Mouse (Mus musculus) limb, embryonic 13.5 days (tissue): Measurements from ENCODE around the gene Slc1a3. TPM values are rescaled to one million over a fixed set of nuclear protein-coding genes. Genes with fewer than 3 reads are reported as not detected.
"Not testable (repeated sequence)": the region's sequence is repeated elsewhere in the genome, so short reads cannot be mapped to it uniquely, and the experiment has no call there.

Experiments
- ATAC-seq: fragments of 200-750 bp; cut with Nextera tagmentation; 2 replicates; pipeline ENCODE4 v1.8.0; 2017; ENCODE audit warnings: low read depth, moderate number of reproducible peaks, moderate TSS enrichment; ENCODE audit not compliant: low FRiP score
- H3K27ac ChIP-seq: fragments of 300-500 bp; sonication (generic); 2 replicates; pipeline ENCODE4 v1.5.1; 2015; ENCODE audit warnings: inconsistent platforms, mild to moderate bottlenecking, moderate library complexity
- H3K27me3 ChIP-seq: fragments of 300-500 bp; sonication (generic); 2 replicates; pipeline ENCODE4 v1.6.1; 2015; ENCODE audit warnings: mild to moderate bottlenecking, inconsistent platforms
- H3K36me3 ChIP-seq: fragments of 300-500 bp; sonication (generic); 2 replicates; pipeline ENCODE4 v1.6.1; 2015; ENCODE audit warnings: inconsistent platforms, mild to moderate bottlenecking, moderate library complexity
- H3K4me1 ChIP-seq: fragments of 300-500 bp; sonication (generic); 2 replicates; pipeline ENCODE4 v1.6.1; 2015; ENCODE audit warnings: inconsistent platforms
- H3K4me2 ChIP-seq: fragments of 300-500 bp; sonication (generic); replicated peaks from 2 replicates; pipeline ENCODE4 v1.6.1; 2015; ENCODE audit warnings: inconsistent platforms, mild to moderate bottlenecking, moderate library complexity
- H3K4me3 ChIP-seq: fragments of 300-500 bp; sonication (generic); 2 replicates; pipeline ENCODE4 v1.5.1; 2015; ENCODE audit warnings: moderate library complexity, mild to moderate bottlenecking, inconsistent platforms
- H3K9ac ChIP-seq: fragments of 300-500 bp; sonication (generic); 2 replicates; pipeline ENCODE4 v1.6.1; 2015; ENCODE audit warnings: mild to moderate bottlenecking, inconsistent platforms
- H3K9me3 ChIP-seq: fragments of 300-500 bp; sonication (generic); 2 replicates; pipeline ENCODE4 v1.6.1; 2016; ENCODE audit warnings: inconsistent platforms
- WGBS: fragments of 180-500 bp; shearing (Covaris S2); methylation state at CpG from one replicate; pipeline ENCODE4 v1.1.7; 2015; 5-methylcytosine and 5-hydroxymethylcytosine counted together
- polyA plus RNA-seq: library from polyadenylated mRNA; unstranded; fragments of >200 nt; fragmentation: Nextera tagmentation; extraction: Ambion mirVana; gene quantifications from 2 replicates; pipeline ENCODE4 v1.2.1, GENCODE M21; 2015

Slc1a3 gene
- polyA plus RNA-seq, 1 experiment from 2014 or later = 39.2 TPM

DNA sequence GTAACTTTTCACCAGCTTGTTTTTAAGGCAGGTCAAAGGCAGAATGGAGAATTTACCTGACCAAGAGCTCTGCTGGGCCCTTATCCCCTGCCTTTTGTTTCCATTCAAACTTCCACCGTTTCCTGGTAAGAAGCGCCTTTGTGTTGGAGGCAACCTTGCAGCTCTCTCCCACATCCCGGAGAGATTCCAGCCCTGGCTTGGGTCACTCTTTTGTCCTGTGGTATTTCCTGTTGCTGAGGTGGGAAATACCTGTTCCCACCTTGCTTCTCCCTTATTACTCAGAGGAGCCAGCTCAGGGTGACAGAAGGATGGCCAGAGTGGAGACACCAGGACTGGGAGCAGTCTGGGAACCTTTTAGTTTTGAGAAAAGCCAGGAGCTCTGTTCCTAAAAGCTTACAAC is 12.6 kb downstream of the Slc1a3 start:
- Histone ChIP-seq H3K4me3 (no peak overlapping the region), H3K9me3 (no peaks in the 10 kb centered on the region), H3K27me3 (no peaks in the 10 kb centered on the region), H3K4me1 (no peaks in the 10 kb centered on the region), H3K36me3 (peaks cover 11% of the 10 kb centered on the region; the same call in 1 of the 2 replicates), H3K4me2 (no peak overlapping the region), H3K9ac (no peak overlapping the region), H3K27ac (no peak overlapping the region)
- no peak for ATAC-seq
- WGBS = 64% methylated on average over 3 of the region's 3 CpGs

DNA sequence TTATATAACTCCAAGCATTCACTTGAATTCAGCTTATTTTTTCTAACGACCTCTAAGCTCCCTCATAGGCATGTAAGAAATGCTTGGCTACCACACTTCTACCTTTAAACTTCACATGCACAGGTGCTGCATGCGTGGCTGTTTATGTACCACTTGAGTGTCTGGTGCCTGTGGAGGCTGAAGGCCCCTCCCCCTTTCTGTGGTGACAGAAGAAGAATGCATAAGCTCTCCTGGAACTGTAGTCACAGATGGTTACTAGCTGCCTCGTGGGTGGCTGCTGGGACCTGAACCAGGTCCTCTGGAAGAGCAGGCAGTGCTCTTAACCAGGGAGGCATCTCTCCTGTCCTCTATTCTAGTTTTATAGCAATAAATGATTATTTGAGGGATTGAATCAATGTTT is 13.1 kb downstream of the Slc1a3 start:
- Histone ChIP-seq H3K4me2 (no peak overlapping the region), H3K4me3 (no peak overlapping the region), H3K4me1 (no peaks in the 10 kb centered on the region), H3K27me3 (no peaks in the 10 kb centered on the region), H3K36me3 (peaks cover 11% of the 10 kb centered on the region; the same call in 1 of the 2 replicates), H3K27ac (no peak overlapping the region), H3K9ac (no peak overlapping the region), H3K9me3 (no peaks in the 10 kb centered on the region)
- no peak for ATAC-seq
- 53% methylated on average over 3 of the region's 3 CpGs for WGBS

DNA sequence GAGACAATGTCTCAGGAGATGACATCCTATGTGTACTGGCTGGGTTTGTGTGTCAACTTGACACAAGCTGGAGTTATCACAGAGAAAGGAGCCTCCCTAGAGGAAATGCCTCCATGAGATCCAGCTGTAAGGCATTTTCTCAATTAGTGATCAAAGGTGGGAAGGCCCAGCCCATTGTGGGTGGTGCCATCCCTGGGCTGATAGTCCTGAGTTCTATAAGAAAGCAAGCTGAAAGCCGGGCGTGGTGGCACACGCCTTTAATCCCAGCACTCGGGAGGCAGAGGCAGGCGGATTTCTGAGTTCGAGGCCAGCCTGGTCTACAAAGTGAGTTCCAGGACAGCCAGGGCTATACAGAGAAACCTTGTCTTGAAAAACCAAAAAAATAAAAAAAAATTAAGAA is 20.4 kb downstream of the Slc1a3 start:
- 79% methylated on average over 6 of the region's 6 CpGs for WGBS
- H3K4me1 ChIP-seq, H3K4me2 ChIP-seq, ATAC-seq, H3K9ac ChIP-seq, H3K9me3 ChIP-seq, H3K27me3 ChIP-seq, H3K27ac ChIP-seq, H3K4me3 ChIP-seq: not testable (repeated sequence)
- H3K36me3 ChIP-seq = peaks cover 17% of the 10 kb centered on the region

DNA sequence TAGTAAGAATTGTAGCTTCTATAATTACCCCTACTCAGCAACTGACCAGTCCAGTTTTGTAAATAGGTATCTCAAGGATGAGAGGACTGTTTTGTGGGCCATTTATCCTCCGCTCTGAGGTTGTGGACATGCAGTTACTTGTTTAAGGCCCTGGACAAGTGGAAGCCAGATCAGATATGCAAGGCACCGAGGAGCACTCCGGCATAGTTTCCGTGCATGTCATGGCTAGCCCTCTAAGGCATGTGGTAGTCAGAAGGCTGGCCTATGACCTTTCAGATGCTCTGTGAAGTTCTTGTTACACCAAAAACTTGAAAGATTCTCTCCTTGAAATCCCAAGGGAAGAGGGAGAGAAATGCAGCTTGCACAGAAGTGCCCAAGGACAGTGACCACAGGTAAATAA is 23.7 kb downstream of the Slc1a3 start:
- 85% methylated on average over 4 of the region's 4 CpGs for WGBS

DNA sequence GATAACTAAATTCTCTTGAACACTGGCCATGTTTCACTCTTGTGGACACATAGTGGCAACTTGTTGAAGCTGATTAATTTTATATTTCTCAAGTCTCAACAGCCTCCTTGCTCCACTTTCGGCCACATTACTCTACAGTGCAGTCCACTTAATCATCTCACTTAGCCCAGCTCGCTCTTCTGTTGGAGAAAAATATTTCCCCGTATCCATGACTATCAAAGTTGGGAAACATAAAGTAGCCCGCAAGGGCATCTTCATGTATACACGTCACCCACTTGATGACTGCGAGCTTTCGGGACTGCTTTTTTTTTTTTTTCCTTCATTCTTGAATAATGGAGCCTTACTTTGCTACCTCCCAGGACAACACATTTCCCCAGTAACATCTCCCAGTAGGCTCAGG is 25.1 kb downstream of the Slc1a3 start:
- Histone ChIP-seq H3K27ac (0 out of 2 replicates have a peak overlapping the region, but pooled peaks have one; percentile 52), H3K4me3 (no peak overlapping the region), H3K4me1 (peaks cover 15% of the 10 kb centered on the region), H3K9ac (no peak overlapping the region), H3K36me3 (peaks cover 18% of the 10 kb centered on the region), H3K4me2 (no peak overlapping the region), H3K9me3 (no peaks in the 10 kb centered on the region), H3K27me3 (no peaks in the 10 kb centered on the region)
- ATAC-seq = no peak
- 84% methylated on average over 7 of the region's 7 CpGs for WGBS

More for the DNA sequence above, 23.7 kb downstream of the Slc1a3 start:
- H3K4me3 ChIP-seq = no peak overlapping the region
- H3K27me3 ChIP-seq = no peaks in the 10 kb centered on the region
- H3K27ac ChIP-seq = no peak overlapping the region
- H3K4me2 ChIP-seq = no peak overlapping the region
- peaks cover 15% of the 10 kb centered on the region for H3K4me1 ChIP-seq
- no peak overlapping the region for H3K9ac ChIP-seq
- H3K9me3 ChIP-seq = no peaks in the 10 kb centered on the region
- peaks cover 12% of the 10 kb centered on the region for H3K36me3 ChIP-seq
- ATAC-seq = no peak

DNA sequence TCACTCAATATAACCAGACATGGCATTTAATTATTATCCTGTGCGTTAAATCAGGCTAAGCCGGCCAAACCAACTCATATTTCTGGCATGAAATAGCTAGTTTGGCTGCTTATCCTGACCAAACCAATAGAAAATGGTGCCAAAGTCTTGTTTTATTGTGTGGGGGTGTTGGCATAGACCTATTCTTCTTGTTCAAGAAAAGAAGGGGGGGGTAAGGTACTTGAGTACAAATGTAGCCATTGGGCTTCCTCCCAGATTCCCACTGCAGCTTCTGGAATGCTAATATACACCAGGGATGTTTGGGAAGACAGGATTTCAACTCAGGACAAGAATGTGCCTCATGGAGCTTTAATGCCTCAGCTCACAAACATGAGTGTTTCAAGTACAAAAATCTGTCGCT is 26.3 kb downstream of the Slc1a3 start:
- H3K4me3 ChIP-seq = no peak overlapping the region
- peaks cover 18% of the 10 kb centered on the region for H3K36me3 ChIP-seq
- 85% methylated on average over 3 of the region's 3 CpGs for WGBS
- H3K4me1 ChIP-seq = peaks cover 15% of the 10 kb centered on the region
- no peak overlapping the region for H3K4me2 ChIP-seq
- H3K27me3 ChIP-seq = no peaks in the 10 kb centered on the region
- no peaks in the 10 kb centered on the region for H3K9me3 ChIP-seq
- ATAC-seq = no peak
- H3K9ac ChIP-seq = no peak overlapping the region
- H3K27ac ChIP-seq = no peak overlapping the region

DNA sequence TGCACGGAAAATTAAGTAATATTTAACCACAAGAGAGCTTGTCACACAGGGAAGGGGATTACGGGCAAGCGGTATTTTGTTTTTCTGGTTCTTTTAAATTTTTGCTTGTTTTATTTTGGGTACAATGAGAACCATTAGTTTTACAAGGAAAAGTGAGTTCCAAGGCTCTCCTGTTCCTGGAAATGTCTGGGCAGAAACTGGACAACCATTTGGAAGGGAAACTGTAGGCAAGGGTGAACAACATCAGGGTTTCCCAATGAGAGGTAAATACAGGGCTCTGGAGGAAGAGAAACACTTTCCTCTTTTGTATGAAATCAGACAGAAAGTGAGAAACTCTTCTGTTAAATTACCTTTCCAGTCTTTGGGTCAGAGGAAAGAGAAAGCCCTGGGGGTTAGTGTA is 27.7 kb downstream of the Slc1a3 start:
- H3K4me2 ChIP-seq = no peak overlapping the region
- H3K4me1 ChIP-seq = peaks cover 15% of the 10 kb centered on the region
- no peak for ATAC-seq
- H3K27ac ChIP-seq = no peak overlapping the region
- 90% methylated on average over 3 of the region's 3 CpGs for WGBS
- peaks cover 18% of the 10 kb centered on the region for H3K36me3 ChIP-seq
- no peak overlapping the region for H3K9ac ChIP-seq
- H3K27me3 ChIP-seq = no peaks in the 10 kb centered on the region
- no peak overlapping the region for H3K4me3 ChIP-seq
- no peaks in the 10 kb centered on the region for H3K9me3 ChIP-seq

DNA sequence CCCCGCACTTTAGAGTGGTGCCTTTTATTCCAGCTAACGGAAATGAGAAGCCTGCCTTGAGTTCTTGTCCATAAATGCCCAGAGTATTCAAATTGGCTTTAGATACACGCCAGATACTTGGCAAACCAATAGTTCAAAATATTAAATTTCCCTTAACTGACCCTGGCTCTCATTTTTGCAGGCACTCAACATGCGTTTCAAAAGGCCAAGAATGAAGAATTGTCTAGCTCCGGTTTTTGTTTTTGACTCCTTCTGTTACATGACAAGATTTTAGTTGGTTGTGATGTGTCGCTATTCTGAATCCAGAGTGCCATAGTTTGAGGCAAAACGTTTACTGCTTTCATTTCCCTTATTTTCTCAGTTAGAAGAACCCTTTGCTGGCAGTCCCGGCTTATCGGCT is 28.1 kb downstream of the Slc1a3 start:
- Histone ChIP-seq H3K27ac (no peak overlapping the region), H3K9ac (no peak overlapping the region)
- 90% methylated on average over 9 of the region's 9 CpGs for WGBS

DNA sequence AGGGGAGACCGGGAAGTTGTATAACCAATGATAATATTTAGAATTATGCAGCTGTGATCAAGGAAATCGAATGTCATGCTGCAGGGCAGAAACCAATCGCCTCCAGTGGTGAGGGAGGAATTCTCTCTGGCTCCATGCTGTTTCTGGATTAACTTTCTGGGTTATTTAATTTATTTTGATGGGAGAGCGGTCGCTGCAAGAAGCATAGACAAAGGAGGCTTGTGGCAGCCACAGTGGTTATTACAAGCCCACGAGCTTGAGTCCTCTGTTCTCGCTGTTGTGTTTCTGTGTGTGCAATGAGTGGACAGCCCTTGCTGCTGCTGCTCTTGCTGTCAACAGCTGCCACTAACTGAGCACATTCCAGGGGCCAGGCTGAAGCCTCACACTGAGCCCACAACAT is 28.6 kb downstream of the Slc1a3 start:
- peaks cover 15% of the 10 kb centered on the region for H3K4me1 ChIP-seq
- 76% methylated on average over 7 of the region's 7 CpGs for WGBS
- no peak overlapping the region for H3K27ac ChIP-seq

More for the DNA sequence above, 28.1 kb downstream of the Slc1a3 start:
- H3K9me3 ChIP-seq = no peaks in the 10 kb centered on the region
- H3K4me1 ChIP-seq = peaks cover 15% of the 10 kb centered on the region
- no peak overlapping the region for H3K4me2 ChIP-seq
- no peak for ATAC-seq
- no peaks in the 10 kb centered on the region for H3K27me3 ChIP-seq
- peaks cover 15% of the 10 kb centered on the region for H3K36me3 ChIP-seq
- H3K4me3 ChIP-seq = no peak overlapping the region

DNA sequence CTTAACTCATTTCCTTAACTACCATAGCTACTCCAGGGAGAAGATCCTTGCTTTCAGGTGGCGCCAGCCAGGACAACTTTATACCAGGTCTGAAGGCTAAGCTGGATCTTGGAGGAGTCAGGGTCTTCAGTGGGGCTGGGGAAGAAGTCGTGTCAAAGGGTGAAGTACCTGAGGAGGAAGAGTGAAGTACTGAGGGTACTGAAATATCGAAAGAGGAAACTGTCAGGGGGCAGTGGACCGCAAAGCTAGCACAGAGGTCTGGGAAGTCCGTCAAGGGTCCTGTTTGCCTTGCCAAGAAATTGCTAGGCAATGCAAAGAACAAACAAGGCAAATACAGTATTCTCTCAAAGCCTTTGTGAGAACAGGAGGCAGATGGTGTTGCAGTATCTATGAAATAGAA is 29.6 kb downstream of the Slc1a3 start:
- WGBS = 85% methylated on average over 5 of the region's 5 CpGs
- Histone ChIP-seq H3K9me3 (no peaks in the 10 kb centered on the region), H3K4me3 (no peak overlapping the region), H3K36me3 (peaks cover 8% of the 10 kb centered on the region; the same call in 1 of the 2 replicates), H3K27ac (no peak overlapping the region), H3K27me3 (no peaks in the 10 kb centered on the region), H3K4me2 (no peak overlapping the region), H3K4me1 (peaks cover 15% of the 10 kb centered on the region), H3K9ac (no peak overlapping the region)
- ATAC-seq = no peak

More for the DNA sequence above, 28.6 kb downstream of the Slc1a3 start:
- Histone ChIP-seq H3K4me3 (no peak overlapping the region), H3K36me3 (peaks cover 10% of the 10 kb centered on the region; the same call in 1 of the 2 replicates), H3K4me2 (no peak overlapping the region), H3K9me3 (no peaks in the 10 kb centered on the region), H3K9ac (no peak overlapping the region), H3K27me3 (no peaks in the 10 kb centered on the region)
- ATAC-seq = no peak

DNA sequence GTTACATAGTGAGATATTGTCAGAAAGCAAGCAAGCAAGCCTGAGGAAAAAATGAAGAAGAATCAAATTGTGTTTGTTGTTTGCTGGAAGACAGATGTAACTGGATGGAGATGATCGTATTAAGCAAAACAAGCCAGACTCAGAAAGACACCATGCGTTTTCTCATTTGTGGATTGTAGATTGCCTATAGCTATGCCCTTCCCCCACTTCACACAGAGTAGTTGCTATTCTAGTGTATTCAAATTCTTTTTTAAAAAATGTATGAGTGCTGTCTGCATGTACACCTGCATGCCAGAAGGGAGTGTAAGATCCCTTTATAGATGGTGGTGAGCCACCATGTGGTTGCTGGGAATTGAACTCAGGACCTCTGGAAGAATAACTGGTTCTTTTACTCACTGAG is 33.6 kb downstream of the Slc1a3 start:
- H3K27ac ChIP-seq = no peak overlapping the region
- H3K4me2 ChIP-seq = no peak overlapping the region
- no peak overlapping the region for H3K4me3 ChIP-seq
- H3K9ac ChIP-seq = no peak overlapping the region
- H3K27me3 ChIP-seq = no peaks in the 10 kb centered on the region
- 84% methylated on average over 2 of the region's 2 CpGs for WGBS
- no peaks in the 10 kb centered on the region for H3K9me3 ChIP-seq
- no peak for ATAC-seq
- 0 out of 2 replicates have a peak, but pooled peaks cover 4% of the 10 kb centered on the region for H3K4me1 ChIP-seq
- H3K36me3 ChIP-seq = peaks cover 7% of the 10 kb centered on the region

DNA sequence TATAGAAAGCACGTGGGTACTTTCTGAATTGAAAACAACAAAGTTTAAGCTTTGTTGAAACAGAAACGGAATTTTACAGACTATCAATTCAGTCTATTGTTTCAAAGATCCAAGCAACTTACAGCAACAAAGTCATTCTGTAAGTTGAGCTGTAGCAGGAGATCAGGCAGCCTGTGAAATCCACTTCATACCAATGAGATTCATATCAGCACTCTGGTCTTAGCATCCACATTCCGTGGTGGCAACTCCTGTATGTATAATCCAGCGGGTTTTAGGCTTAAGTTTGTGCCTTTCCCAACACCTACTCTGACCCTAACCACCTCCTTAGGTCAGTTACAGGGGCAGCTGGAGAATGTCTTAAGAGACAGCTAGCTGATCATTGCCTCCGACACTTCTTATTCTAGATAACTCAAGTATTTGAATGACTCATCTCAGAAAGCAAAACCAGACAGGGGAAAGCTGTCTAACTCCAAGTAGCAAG is 34.3 kb downstream of the Slc1a3 start:
- Histone ChIP-seq H3K4me1 (0 out of 2 replicates have a peak, but pooled peaks cover 4% of the 10 kb centered on the region), H3K27ac (no peak overlapping the region), H3K4me3 (no peak overlapping the region), H3K27me3 (no peaks in the 10 kb centered on the region), H3K36me3 (peaks cover 3% of the 10 kb centered on the region), H3K4me2 (no peak overlapping the region), H3K9me3 (no peaks in the 10 kb centered on the region), H3K9ac (no peak overlapping the region)
- WGBS = 51% methylated on average over 5 of the region's 5 CpGs
- ATAC-seq = no peak

DNA sequence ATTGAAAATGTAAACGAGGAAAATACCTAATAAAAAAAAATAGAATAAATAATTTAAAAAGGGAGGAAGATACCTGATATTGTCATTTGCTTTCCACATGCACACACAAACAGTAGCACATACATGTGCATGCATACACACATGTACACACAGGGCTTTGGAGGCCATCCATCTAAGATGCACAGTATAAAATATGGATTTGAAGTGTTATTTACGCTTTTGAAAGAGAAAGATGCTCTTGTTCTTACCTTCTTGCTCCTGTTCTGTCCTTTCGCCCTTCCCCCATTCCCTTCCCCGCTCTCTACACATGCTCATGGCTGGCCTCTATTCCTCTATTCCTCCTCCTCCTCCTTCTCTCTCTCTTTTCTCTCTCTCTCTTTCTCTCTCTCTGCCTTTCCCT is 34.9 kb downstream of the Slc1a3 start:
- Histone ChIP-seq H3K4me1 (0 out of 2 replicates have a peak, but pooled peaks cover 4% of the 10 kb centered on the region), H3K36me3 (no peaks in the 10 kb centered on the region; the same call in none of the 2 replicates), H3K27ac (no peak overlapping the region), H3K4me2 (no peak overlapping the region), H3K27me3 (no peaks in the 10 kb centered on the region), H3K4me3 (no peak overlapping the region), H3K9me3 (no peaks in the 10 kb centered on the region), H3K9ac (no peak overlapping the region)
- 95% methylated on average over 4 of the region's 4 CpGs for WGBS
- no peak for ATAC-seq
